Mouse (Mus musculus) urinary bladder, postnatal 4 days (tissue): ENCODE measurements around the gene Ccdc142.

ENCODE experiments used
- DNase-seq, 2 experiments: peaks; one replicate each; pipeline ENCODE4 v3.0.0; 2021 to 2022; ENCODE audit warnings: low spot score in 2 of 2

Gene Ccdc142

DNA sequence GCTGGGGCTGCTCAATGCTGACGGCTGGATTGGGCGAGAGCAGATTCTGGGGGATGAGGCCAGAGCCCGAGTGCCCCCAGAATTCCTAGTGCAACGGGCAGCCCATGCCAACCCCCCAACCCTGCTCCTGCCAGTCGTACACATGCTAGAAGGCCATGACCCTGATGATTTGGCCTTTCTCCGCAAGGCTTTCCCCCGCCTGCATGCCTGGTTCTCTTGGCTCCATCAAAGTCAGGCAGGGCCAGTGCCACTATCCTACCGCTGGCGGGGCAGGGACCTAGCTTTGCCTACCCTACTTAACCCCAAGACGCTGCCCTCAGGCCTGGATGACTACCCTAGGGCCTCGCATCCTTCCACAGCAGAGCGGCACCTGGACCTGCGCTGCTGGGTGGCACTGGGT lies 16.2 kb downstream of the Ccdc142 start:
- DNase-seq: no peak

DNA sequence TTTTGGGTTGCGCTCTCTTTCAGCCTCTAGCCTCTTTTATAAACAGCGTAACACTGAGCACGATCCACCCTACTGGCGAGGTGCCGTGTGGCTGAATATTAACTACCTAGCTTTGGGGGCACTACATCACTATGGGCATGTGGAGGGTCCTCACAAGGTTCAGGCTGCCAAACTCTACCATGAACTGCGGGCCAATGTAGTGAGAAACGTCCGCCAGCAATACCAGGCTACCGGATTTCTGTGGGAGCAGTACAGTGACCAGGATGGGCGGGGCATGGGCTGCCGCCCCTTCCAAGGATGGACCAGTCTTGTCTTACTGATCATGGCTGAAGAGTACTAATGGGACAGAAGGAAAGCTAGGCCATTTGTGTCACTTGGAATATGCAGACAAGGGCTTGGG lies 17.0 kb downstream of the Ccdc142 start:
- DNase-seq: no peak

DNA sequence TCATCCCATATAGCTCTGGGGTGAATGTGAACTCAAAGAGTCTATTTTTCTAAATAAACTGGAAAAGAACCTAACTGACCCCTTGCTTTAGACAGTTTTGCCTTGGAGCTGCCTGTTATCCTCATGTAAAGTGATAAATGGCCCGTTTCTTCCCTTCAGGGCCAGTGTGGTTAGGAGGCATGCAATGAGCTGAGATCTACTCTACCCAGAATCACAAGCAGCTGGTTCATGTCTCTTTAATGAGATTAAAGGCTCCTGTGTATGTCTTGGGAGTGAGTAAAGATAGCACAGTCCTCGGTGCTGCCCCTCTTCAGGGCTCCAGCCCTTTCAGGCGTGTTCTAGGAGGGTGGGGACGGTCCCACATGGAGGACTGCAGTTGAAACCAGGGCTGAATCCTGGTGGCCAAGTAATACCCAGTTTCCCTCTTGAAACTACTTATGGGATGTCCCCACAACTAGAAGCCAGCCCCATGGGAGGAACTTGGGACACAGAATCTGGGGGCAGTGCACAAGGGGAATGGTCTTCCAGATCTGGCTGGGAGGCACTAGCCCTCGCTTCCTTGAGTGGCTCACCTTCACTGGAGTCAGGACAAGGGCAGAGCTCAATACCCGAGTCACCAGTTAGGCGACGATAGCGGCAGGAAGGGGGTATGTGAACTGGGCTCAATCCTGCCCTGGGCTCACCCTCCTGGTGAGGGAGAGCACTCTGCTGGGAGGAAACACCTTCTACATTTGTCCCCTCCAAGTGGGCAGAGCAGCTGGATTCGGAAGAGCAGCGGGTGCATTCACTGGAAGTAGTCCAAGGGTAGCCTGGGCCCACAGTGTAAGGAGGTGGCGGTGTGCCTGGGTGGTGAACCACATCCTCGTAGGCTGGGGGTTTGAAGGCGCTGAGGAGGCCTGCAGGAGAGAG lies 17.7 kb downstream of the Ccdc142 start:
- no peak for DNase-seq

DNA sequence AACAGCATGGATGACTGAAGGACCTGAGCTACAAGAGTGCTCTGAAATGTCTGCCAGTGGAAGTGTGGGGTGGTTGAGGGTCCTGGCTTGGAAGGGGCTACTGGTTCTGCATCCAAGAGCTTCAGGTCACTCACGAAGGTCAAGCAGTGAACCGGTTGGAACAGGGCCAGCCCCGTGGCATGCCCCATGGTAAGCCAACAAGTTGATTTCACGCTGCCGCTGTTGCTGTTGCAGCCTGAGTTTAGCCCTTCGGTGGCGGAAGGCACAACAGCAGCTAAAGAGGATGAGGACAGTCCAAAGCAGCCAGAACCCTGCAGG lies 18.3 kb downstream of the Ccdc142 start:
- DNase-seq: no peak

DNA sequence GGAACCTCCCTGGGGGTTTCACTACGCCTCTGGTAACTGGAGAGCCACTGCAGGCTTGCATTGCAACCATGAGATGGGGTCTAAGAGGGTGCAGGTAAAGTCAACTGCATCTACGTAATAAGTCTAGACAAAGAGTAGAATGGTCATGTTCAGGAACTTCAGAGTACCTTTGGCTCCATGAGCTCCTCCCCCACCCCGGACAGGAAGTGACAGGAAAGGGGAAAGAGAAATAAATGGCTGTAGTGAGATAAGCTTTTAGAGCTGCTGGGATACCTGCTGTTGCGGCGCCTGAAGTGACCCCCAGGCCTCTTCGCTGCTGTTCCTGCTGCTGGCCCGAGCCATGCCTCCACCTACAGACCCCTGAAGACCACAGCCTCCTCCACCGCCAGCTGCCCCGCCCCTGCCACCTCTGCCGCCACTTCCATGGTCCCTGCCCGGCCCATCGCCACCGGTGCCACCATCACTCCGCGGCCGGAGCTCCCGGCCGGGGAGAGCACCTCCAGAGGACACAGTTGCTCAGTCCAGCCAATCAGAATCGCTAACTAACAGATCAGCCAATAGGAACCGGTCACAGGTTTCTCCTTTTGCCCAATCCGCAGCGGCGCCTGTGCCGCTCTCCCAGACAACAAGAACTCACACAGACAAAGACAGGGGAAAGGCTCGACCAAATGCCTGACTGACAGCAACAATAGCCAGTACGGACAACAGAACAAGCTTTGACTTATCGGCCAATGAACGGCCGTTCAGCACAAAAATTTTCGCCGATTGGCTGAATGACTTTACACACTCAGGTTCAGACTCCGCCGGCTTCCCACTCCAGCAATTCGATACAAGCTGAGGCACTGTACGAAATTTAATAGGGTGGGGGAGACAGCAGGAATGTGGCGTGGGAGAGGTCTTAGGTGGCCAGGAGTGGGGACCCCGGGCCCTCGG lies 19.8 kb downstream of the Ccdc142 start, which contains the start of gene Wbp1:
Gene Wbp1, minus strand, starts transcription at position 630 of the 933 bp plus-strand sequence.
- DNase-seq: peak; percentile 88 to 93

DNA sequence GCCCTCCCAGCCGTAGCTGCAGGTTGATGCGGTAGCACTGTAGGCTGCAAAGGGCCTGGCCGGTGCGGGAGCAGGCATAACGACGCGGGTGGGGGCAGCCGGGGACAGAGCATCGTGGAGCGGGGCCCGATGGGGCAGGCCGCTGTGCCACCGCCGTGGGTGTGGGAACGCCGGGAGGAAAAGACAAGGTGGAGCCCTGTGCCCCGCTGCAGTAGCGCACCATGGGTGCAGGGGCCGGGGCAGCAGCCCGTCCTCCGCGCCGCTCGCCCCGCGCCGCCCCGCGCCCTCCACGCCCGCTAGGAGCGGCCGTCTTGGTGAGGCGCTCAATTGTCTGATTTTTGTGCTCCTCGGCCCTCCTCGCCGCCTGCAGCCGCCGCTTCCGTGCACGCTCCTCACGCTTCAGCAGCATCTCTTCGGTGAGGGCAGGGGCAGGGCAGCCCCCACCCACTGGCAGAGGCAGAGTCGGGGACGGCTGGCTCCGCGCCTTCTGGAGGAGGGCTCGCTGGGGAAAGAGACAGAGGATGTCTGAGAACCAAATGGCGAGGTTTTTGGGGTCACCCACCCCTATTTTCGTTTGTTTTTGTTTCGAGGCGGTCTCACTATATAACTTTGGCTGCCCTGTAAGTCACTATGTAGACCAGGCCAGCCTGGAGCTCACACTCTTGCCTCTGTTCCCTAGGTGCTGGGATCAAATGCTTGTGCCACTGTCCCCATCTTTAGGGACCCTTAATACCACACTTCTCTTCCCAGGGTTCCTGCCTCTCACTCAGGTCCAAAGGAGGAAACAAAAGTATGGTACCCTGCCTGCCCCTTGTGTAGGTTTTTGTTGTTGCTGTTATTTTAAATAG lies 20.7 kb downstream of the Ccdc142 start:
- no peak for DNase-seq

DNA sequence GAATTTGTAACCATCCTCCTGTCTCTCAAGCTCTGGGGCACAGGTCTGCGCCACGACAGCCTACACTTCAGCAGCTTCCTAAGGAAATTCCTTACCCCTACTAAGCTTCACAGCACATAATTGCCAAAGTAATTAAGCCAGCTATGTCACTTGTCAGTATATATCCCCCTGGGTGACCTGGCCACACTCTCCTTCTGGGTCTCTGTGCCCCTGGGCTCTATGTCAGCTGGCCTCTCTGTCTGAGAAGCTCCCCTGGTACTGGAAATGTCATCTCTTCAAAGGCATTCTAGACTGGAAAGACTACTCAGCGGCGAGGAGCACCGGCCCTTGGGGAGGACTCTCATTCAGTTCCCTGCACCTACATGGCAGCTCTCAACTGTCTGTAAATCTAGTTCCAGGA lies 21.6 kb downstream of the Ccdc142 start:
- no peak for DNase-seq

DNA sequence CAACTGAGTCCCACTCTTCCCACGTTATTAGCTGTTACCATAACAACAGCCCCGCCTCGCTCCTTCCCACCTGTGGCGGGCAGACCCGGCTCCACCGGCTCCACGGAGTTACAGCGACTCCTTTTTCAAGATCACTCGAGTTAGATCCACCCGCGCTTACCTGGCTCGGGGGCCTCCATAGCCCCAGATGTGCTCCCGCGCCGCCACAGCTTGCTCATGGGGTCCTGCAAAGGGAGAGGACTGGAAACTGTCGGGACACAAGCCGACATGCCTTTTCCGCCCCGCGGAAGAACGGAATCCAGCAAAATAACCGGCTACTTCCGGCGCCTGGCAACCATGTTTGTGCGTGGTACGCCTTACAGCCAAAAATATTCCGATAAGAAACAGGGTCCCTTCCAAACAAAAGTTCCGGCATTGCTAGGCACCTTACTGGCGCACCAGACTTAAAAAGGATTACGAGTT lies 23.5 kb downstream of the Ccdc142 start:
- DNase-seq: peak; percentile 89 to 91

DNA sequence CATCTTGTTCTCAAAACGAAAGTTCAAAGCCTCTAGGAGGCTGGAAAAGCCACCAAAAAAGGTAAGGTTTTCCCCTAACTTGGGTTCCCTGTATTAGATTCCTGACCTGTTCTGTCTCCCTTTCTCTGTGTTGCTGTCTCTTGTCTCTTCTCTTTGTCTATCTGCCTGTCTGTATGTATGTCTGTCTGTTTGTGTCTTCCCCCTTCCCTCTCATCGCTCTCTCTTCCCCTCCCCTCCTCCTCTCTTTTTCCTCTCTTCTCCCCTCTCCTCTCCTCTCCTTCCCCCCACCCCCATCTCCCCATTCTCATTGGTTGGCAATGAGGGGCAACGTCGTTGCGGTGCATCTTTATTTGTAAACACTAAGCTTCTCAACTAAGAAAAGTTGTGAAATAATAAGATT lies 23.9 kb downstream of the Ccdc142 start, which contains the start of gene Ino80b:
Gene Ino80b, minus strand, starts transcription at position 101 of the 400 bp plus-strand sequence.
- DNase-seq: no peak

DNA sequence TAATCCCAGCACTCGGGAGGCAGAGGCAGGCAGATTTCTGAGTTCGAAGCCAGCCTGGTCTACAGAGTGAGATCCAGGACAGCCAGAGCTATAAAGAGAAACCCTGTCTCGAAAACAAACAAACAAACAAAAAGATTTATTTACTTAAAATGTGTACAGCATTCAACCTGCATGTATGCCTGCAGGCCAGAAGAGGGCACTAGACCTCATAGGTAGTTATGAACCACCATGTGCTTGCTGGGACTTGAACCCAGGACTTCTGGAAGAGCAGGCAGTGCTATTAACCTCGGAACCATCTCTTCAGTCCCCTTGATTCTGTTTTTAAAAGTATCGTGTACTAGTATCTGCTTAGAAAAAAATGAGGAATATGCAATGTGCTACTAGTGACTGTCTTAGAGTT lies 26.0 kb downstream of the Ccdc142 start:
- no peak for DNase-seq

DNA sequence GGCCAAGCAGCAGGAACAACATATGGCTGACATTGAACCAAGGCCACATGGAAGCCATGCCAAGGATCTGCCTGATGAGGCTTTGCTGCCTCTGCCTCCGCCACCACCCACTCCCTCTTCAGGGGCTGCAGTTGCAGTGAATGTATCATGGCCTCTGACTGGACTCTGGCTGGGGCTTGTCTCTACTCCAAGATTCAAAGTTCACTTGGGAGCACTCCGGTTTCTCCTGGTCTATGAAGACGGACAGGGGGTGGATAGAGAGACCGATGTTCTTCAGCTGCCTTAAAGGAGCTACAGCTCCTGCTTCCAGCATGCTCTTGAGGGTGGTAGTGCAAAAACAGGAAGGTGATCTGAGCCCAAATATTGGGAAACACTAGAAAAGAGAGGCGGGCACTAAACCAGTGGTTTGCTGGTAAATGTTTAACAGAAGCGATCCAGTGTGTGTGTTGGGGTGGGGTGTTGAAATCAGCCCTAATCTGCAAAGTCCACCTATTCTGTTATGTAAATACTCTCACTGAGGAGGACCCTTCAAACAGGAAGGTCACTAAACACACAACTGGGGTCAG lies 30.2 kb downstream of the Ccdc142 start:
- DNase-seq: no peak

DNA sequence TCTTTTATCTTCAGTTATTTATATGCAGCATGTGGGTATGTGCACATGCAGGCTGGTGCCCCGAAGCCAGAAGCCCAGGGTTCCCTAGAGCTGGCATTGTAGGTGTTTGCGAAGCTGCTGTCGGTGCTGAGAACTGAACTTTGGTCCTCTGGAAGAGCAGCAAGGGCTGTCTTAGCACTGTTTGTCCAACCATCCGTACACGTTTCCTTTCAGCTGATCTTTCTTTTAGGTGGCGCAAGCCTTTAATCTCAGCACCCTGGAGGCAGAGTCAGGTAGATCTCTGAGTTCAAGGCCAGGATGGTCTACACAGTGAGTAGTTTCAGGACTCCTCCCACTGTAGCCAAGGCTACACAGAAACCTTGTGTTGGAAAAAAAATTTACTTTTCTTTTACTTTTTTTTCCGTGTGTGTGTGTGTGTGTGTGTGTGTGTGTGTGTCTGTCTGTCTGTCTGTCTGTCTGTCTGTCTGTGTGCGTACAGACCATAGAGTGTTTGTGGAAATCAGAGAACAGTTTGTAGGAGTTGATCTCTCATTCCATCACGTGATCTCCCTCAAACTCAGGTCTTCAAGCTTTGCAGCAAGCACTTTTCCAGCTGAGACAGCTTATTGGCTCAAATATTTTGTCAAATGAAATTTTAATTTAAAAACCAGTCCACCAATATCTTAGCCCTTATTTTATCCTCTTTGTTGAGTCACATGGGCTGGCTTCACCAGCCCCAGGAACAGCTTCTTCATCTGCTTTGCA lies 30.9 kb downstream of the Ccdc142 start:
- no peak for DNase-seq

DNA sequence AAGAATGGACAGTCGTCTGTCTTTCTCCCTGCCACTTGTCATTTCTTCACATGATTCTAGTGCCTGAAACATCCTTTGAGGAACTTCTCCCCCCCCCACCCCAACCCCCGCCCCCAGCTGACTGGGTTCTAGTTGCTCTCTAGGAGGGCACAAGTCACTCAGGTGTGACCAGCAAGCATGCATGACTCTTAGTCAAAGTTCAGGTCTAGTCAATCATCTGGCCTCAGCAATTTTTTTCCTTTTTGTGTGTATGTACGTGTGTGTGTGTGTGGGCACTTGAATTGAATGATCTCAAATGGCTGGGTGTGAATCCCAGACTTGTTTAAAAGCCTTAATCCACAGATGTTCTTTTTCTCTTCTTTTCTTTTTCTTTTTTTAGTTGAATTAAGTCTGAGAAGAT lies 32.8 kb downstream of the Ccdc142 start:
- no peak for DNase-seq

DNA sequence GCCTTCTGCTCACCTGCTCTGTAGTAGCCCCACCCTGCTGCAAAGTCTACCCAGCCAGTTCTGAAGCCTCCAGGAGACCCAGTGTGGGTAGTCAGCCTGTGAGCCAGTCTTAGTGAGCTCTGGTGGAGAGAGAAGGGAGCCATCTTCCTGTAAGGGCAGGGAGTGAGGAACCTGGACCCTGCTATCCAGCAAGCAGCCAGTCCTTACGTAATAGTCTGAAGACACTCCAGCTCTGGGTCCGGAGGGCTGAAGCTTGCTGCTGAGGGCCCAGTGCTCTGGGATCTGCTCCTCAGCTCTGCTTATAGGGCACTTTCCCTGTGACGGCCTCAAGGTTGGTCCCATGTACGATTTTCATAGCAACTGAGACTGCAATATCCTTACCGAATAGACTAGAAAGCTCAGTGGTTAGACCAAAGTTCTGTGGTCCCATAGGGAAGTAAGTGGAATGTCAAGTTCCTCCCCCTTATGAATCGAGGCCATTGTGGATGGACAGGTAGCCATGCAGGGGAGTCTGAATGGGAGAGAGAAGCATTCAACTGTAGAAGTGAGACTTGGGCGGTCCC lies 33.6 kb downstream of the Ccdc142 start, which contains the start of gene Rtkn:
Gene Rtkn, plus strand, starts transcription at position 513 of the 563 bp plus-strand sequence.
- DNase-seq: no peak

DNA sequence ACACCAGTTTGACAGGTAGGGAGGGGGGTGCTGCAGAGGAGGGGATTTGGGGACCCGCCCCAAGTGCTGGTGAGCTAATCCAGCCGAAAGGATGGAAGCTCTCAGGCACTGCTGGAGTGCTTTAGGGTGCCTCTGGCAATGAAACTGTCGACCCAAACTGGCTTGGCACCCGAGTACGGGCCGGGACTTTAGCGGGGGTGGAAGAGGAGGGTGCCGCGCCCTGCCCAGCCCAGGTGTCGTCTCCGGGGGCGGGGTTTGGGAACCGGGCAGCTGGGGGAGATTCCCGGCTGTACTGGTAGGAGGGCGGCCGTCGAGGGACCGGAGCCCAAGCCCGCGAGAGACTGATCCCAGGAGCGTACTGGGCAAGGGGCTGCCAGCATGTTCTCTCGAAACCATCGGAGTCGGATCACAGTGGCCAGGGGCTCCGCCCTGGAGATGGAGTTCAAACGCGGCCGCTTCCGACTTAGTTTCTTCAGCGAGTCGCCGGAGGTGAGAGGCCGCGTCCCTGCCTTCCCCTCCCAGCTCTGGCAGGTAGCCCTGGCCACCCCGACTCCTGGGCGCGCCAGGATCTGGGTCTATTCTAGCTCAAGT lies 34.3 kb downstream of the Ccdc142 start:
- no peak for DNase-seq

DNA sequence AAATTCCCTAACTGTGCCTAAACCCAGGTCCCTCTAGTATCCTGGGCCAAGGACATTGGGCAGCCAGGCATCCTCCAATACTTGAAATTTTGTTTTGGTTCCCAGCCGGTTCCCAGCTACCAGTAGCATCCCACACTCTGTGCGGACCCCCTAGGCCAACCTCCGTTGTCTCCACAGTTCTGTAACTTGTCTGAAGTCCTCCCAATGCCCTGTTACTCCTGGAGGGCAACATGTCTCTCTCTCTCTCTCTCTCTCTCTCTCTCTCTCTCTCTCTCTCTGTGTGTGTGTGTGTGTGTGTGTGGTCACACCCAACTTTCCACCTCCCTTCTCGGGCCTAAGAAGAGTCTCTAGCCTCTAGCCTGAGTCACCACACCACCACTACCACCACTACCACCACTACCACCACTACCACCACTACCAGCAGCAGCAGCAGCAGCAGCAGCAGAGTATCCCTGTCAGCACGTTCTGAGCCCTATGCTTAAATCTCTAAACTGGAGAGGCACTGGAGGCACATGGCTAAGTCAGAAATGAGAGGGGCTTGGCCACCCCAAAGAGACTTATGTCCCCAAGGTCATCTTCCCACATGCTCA lies 35.0 kb downstream of the Ccdc142 start:
- DNase-seq: no peak

DNA sequence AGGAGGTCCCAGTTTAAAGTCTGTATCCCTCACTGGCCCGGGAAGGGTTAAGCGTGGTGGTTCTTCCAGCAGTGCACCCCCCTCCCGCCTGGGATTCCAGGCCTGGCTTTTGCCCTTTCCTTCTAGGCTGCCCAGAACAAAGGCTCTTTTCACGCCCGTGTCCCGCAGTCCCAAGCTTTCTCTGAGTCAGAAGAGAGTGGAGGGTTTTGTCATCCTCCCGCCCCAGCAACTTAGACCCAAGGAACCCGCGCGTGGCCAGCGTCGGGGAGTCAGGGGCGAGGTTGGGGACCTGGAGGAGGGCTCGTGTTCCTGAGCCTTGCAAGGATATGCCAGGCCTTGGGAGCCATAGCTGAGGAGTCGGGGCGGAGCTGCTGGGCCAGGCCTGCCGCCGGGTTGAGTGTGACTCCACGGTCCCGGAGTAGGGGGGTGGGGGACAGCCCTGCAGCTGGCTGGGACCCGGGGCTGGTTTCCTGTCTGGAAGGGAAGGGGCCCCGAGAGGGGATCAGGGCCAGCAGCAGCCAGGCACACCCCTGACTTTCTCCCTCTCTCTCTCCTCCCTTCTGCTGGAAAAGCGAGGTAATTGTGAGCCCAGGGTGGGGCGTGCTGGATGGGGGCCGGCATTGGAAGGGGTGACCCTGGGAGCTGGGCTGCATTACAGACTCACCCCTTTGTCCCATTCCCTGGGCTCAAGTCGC lies 35.6 kb downstream of the Ccdc142 start:
- peak; percentile 78 for DNase-seq

DNA sequence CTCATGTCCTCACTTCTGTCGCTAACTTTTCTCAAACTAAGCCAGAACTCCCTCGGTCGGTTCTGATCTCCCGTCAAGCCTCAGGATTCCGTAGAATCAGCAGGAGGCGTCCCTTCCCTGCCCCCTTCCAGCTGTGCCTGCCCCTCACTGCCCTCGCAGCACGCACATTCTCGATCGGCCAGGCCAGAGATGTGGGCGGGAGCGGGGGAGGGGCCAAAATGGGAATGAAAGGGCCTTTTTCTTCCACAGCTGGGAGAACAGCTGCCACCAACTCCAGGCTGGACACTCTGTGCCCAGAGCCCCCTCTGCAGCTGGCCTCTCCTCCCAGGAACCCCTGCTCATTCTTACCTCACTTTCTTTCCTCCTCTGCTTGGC lies 36.2 kb downstream of the Ccdc142 start:
- peak; percentile 90 for DNase-seq

DNA sequence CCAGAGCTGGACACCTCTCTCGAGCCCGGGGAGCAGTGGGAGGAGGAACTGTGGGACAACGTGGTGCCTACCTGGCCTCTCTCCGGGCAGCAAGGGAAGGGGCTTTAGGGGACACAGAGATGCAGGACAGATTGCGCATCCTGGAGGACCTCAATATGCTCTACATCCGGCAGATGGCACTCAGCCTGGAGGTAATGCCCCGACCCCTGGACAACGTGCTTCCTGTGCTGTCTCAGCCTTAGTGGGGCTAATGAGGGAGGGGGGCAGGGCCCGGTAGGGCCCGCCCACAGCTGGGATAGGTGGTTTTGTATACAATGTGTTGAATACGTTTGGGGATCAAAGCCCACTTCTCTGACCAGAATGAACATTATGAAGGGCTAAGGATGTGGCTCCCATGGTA lies 36.7 kb downstream of the Ccdc142 start:
- peak in 1 of 2 experiments; percentile 58 for DNase-seq
